Mouse (Mus musculus) G1E (cell line): ENCODE data around the gene Gmppa. TPM values are rescaled to one million over a fixed set of nuclear protein-coding genes. Genes with fewer than 3 reads are reported as not detected.

Source experiments
- ATAC-seq: 2 replicates; pipeline ENCODE4 v1.8.0; 2016; ENCODE audit warnings: mild to moderate bottlenecking; ENCODE audit not compliant: insufficient number of reproducible peaks, poor library complexity, low FRiP score, severe bottlenecking; ENCODE audit errors: extremely low read depth
- DNase-seq: peaks from one replicate; pipeline ENCODE4 v3.0.0; 2012; ENCODE audit warnings: low spot score
- H3K27me3 ChIP-seq: 2 replicates; pipeline ENCODE4 v1.6.1; 2012; ENCODE audit warnings: mild to moderate bottlenecking, low read length, inconsistent platforms; ENCODE audit not compliant: insufficient read depth
- H3K36me3 ChIP-seq: replicated peaks from 2 replicates; pipeline ENCODE3; 2012; ENCODE audit warnings: mild to moderate bottlenecking, inconsistent platforms
- H3K4me1 ChIP-seq: 2 replicates; pipeline ENCODE4 v1.6.1; 2012; ENCODE audit warnings: low read depth, low read length, inconsistent platforms, mixed read lengths; ENCODE audit not compliant: insufficient read depth
- H3K4me3 ChIP-seq: 2 replicates; pipeline ENCODE4 v1.5.1; 2012; ENCODE audit warnings: low read depth, mild to moderate bottlenecking, inconsistent platforms, low read length, moderate library complexity, mixed read lengths
- H3K9me3 ChIP-seq: replicated peaks from 2 replicates; pipeline ENCODE4 v1.6.1; 2012; ENCODE audit warnings: inconsistent platforms
- CTCF ChIP-seq: IDR thresholded peaks from 2 replicates; pipeline ENCODE4 v1.5.1; 2012; ENCODE audit warnings: low read depth, low read length, inconsistent platforms, mixed read lengths
- GATA1 ChIP-seq: IDR thresholded peaks from 2 replicates; pipeline ENCODE4 v1.6.1; 2012; ENCODE audit warnings: borderline replicate concordance, low read length, inconsistent platforms, mixed read lengths
- GATA2 ChIP-seq: IDR thresholded peaks from 2 replicates; pipeline ENCODE4 v1.6.1; 2012; ENCODE audit warnings: low read depth, low read length, inconsistent platforms, borderline replicate concordance
- POLR2AphosphoS5 ChIP-seq: IDR thresholded peaks from 2 replicates; pipeline ENCODE4 v1.6.1; 2012; ENCODE audit warnings: low read depth, low read length, inconsistent platforms; ENCODE audit not compliant: insufficient replicate concordance
- TAL1 ChIP-seq: conservative IDR thresholded peaks from 2 replicates; pipeline ENCODE4 v1.6.1; 2012; ENCODE audit warnings: low read depth, low read length, inconsistent platforms, mixed read lengths
- polyA plus RNA-seq: library from polyadenylated mRNA; stranded (reverse); fragments of >175 nt; gene quantifications from 2 replicates; pipeline ENCODE4 v1.2.3, GENCODE M21; 2012
- total RNA-seq, 2 experiments: library from RNA; stranded (forward) in 1 of 2; stranded (reverse) in 1 of 2; fragments of 200-1000 nt in 1 of 2; fragments of >200 nt in 1 of 2; fragmentation: Nextera tagmentation in 1 of 2; gene quantifications; 2 replicates each; pipeline ENCODE4 v1.2.3; 2014 to 2017

Gmppa gene
- total and polyA plus RNA-seq, 3 experiments, result 178 to 328 (median 182) TPM

- peaks cover 63% of the 10 kb centered on the region for H3K27me3 ChIP-seq
- TF ChIP-seq CTCF (no peak), GATA1 (no peak), TAL1 (no peak)
- H3K4me3 ChIP-seq, result no peak overlapping the region
- ATAC-seq, result no peak
- no peaks in the 10 kb centered on the region for H3K36me3 ChIP-seq
- no peaks in the 10 kb centered on the region for H3K9me3 ChIP-seq
- peaks cover 16% of the 10 kb centered on the region for H3K4me1 ChIP-seq
- DNase-seq, result no peak
These were observed 13.4 kb upstream of the Gmppa start for GRCm38 (mm10) chr1:75422216-75422822.

GRCm38 (mm10) chr1:75422823-75423471 is 12.8 kb upstream of the Gmppa start:
- Histone ChIP-seq H3K36me3 (no peaks in the 10 kb centered on the region), H3K4me1 (peaks cover 20% of the 10 kb centered on the region), H3K27me3 (peaks cover 63% of the 10 kb centered on the region), H3K9me3 (no peaks in the 10 kb centered on the region), H3K4me3 (no peak overlapping the region)
- DNase-seq (no peak), ATAC-seq (no peak)
- no peak for TF ChIP-seq CTCF
- no peak for TF ChIP-seq POLR2AphosphoS5
- no peak for TF ChIP-seq GATA2
- no peak for TF ChIP-seq GATA1
- no peak for TF ChIP-seq TAL1

DNA sequence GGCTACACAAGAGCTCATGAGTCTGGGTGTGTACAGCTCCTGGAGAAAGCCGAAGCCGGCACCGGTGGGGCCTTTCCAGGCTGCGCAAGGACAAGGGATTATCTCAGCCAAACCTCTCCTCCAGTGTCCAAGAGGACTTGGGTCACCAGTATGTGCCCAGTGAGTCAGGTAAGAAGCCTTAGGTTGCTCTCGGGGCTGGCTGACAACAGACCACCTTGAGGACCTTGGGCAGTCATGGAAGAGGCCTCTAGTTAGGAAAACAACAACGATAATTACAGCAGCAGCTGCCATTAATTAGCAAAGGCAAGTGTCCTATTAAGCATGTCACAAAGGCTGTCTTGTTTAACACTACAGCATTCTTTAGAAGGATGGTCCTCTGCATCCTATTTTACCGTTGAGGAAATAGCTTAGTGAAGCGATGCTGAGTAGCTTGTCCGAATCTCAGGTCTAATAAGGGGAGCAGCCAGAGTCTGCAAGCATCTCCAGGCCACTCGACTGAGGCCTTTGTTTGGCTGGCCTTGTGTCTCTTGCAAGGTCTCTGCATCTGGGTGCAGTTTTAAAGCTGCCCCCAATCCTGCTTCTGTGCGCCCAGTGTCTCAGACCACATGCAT is 11.8 kb upstream of the Gmppa start:
- no peak overlapping the region for H3K4me3 ChIP-seq
- no peaks in the 10 kb centered on the region for H3K9me3 ChIP-seq
- no peaks in the 10 kb centered on the region for H3K36me3 ChIP-seq
- peaks cover 63% of the 10 kb centered on the region for H3K27me3 ChIP-seq
- TF ChIP-seq GATA2 (no peak), TAL1 (no peak), CTCF (no peak), POLR2AphosphoS5 (no peak), GATA1 (no peak)
- no peak for DNase-seq
- H3K4me1 ChIP-seq, result peaks cover 23% of the 10 kb centered on the region
- no peak for ATAC-seq

- TF ChIP-seq GATA2, result no peak
- TF ChIP-seq CTCF, result peak; percentile 93
- no peak for TF ChIP-seq GATA1
- no peaks in the 10 kb centered on the region for H3K9me3 ChIP-seq
- H3K36me3 ChIP-seq, result no peaks in the 10 kb centered on the region
- H3K4me3 ChIP-seq, result no peak overlapping the region
- peaks cover 23% of the 10 kb centered on the region for H3K4me1 ChIP-seq
- peak; percentile 44 for DNase-seq
- no peak for ATAC-seq
- peaks cover 75% of the 10 kb centered on the region for H3K27me3 ChIP-seq
These were observed 9.8 kb upstream of the Gmppa start for GRCm38 (mm10) chr1:75425796-75426471.

DNA sequence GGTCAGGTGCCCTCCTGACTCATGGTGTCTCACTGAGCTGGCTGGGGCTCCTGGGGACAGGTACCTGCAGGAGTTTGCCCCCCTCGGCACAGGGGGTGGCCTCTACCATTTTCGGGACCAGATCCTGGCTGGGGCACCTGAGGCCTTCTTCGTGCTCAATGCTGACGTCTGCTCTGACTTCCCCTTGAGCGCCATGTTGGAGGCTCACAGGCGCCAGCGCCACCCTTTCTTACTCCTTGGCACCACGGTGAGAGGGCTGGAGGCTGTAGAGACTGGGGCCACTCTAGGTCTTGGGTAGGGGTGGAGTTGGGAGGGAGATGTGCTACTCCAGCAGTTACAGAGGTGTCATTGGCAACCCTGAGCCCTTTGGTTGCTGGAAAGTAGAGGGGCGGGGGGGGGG is 3.1 kb downstream of the Gmppa start:
- no peak for DNase-seq
- no peak overlapping the region for H3K4me3 ChIP-seq
- TF ChIP-seq GATA1 (no peak), CTCF (no peak), POLR2AphosphoS5 (no peak), GATA2 (no peak), TAL1 (no peak)
- H3K9me3 ChIP-seq, result no peaks in the 10 kb centered on the region
- ATAC-seq, result no peak
- H3K27me3 ChIP-seq, result peaks cover 8% of the 10 kb centered on the region
- H3K36me3 ChIP-seq, result peaks cover 67% of the 10 kb centered on the region
- H3K4me1 ChIP-seq, result peaks cover 68% of the 10 kb centered on the region

- Histone ChIP-seq H3K9me3 (no peaks in the 10 kb centered on the region), H3K4me1 (peaks cover 77% of the 10 kb centered on the region), H3K36me3 (peaks cover 73% of the 10 kb centered on the region), H3K27me3 (no peaks in the 10 kb centered on the region), H3K4me3 (no peak overlapping the region)
- ATAC-seq (no peak), DNase-seq (no peak)
- TF ChIP-seq GATA1, result no peak
- TF ChIP-seq CTCF, result no peak
- TF ChIP-seq TAL1, result no peak
- no peak for TF ChIP-seq POLR2AphosphoS5
- TF ChIP-seq GATA2, result no peak
These were observed 4.9 kb downstream of the Gmppa start for GRCm38 (mm10) chr1:75440661-75441060.
